8 mouse cellular contexts compared by ENCODE assay signal in the genomic region with DNA sequence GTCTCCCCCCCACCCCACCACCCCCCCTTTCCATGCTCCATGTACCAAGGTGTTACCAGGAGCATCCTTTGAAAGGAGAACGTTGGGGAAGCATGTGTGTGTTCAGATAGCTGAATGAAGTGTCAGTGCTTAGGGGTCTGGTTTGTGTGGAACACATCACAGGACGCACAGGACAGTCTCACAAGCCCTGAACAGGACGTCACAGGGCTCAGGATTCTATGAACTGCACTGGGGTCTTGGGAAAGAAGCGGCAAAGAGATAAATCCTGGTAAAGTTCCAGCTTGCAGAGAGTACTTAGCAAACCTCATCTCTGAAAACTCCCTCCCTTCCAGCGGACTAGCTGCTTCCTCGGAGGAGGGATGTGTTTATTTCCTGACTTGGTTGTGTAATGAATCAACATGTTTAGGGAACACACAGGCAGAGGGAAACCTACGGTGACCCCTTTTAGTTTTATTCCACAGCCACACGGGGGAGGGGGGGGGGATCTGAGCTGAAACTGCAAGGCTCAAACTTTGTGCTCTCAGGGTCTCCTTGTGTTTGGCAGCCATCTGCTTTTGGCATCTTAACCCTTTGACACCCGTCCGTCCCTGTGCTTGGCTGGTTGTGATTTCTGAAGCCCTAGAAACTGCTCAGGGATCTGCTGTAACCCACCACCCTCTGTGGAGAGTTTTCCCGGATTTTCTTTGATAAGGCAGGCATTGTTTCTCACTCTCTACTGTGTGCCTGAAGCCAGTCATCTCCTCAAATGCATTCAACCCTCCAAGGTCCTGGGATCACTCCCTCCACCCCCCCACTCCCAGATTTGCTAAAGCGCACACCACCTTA. TPM values are rescaled to one million over a fixed set of nuclear protein-coding genes. Genes with fewer than 3 reads are reported as not detected.
A peak's percentile ranks its signal among the peaks of the same experiment; 100 is the strongest.
DNase-seq lines count a peak whose midpoint lies in the region; ATAC-seq and TF ChIP-seq lines count a peak whose summit lies in the region.

No protein-coding gene starts in this region.

- DNase-seq in gastrocnemius, adult 2 months, result no peak
- no peak for DNase-seq in gastrocnemius, postnatal 4 days (ENCODE audit: low spot score in 2 of 2)
- peak; percentile 29 to 51 for DNase-seq in right cerebral cortex, adult 2 months (ENCODE audit: low spot score in 2 of 2)
- no peak for DNase-seq in right cerebral cortex, postnatal 4 days
- DNase-seq in limb, embryonic 11.5 days (ENCODE audit: low spot score), result peak; percentile 36
- DNase-seq in telencephalon, adult 2 months (ENCODE audit: low read depth, low spot score), result peak; percentile 32
- no peak for DNase-seq in spleen, postnatal 10 days (ENCODE audit: low spot score in 2 of 2)
- no peak for DNase-seq in frontal cortex, postnatal 25 days (ENCODE audit: low spot score in 2 of 2)

- peak overlapping the region; percentile 55 for H3K4me3 ChIP-seq in gastrocnemius, adult 2 months
- no peak overlapping the region for H3K4me3 ChIP-seq in limb, embryonic 11.5 days (ENCODE audit: low read depth, low read length)

- WGBS in limb, embryonic 11.5 days, result 4% methylated on average over 12 of the region's 12 CpGs

- ATAC-seq in limb, embryonic 11.5 days (ENCODE audit: insufficient number of reproducible peaks, low FRiP score, low TSS enrichment, low read depth), result peak; percentile 42; the same call in 1 of the 2 replicates

- intact Hi-C loops in gastrocnemius, adult 2 months (cut with DNase I), result no loop called here

- no peaks in the 10 kb centered on the region for H3K36me3 ChIP-seq in limb, embryonic 11.5 days (ENCODE audit: control insufficient read depth, insufficient read depth, low read length)

- no peaks in the 10 kb centered on the region for H3K9me3 ChIP-seq in limb, embryonic 11.5 days (ENCODE audit: control insufficient read depth, low read length)

- H3K9ac ChIP-seq in limb, embryonic 11.5 days (ENCODE audit: low read length), result no peak overlapping the region

- no peaks in the 10 kb centered on the region; the same call in 1 of the 2 replicates for H3K4me1 ChIP-seq in limb, embryonic 11.5 days (ENCODE audit: control insufficient read depth, insufficient read depth, low read length)

- H3K27ac ChIP-seq in gastrocnemius, adult 2 months, result no peak overlapping the region
- no peak overlapping the region for H3K27ac ChIP-seq in limb, embryonic 11.5 days (replicated peaks; ENCODE audit: low read depth, low read length)

- no peak for TF ChIP-seq CTCF in gastrocnemius, adult 2 months (IDR thresholded peaks at IDR 0.05)

- peak overlapping the region; percentile 55; the same call in 1 of the 2 replicates for H3K4me2 ChIP-seq in limb, embryonic 11.5 days (ENCODE audit: low read depth, severe bottlenecking)

- peaks cover 18% of the 10 kb centered on the region for H3K27me3 ChIP-seq in limb, embryonic 11.5 days (ENCODE audit: control insufficient read depth, insufficient read depth, low read length)

RNA-seq across cellular contexts. Expression of gene Lrrtm3, which starts 3.3 kb away (rescaled TPM):
- total RNA-seq in gastrocnemius, adult 2 months (2021), result under 1 TPM; 0.41 to 0.59 TPM
- total RNA-seq in gastrocnemius, postnatal 4 days (2021), result 1 to 10 TPM in 1 of 2 experiments, under 1 TPM in 1; 0.91 to 1.0 TPM
- 0.45 and 0.68 TPM in 2 replicates for polyA plus RNA-seq in limb, embryonic 11.5 days (2014; fragmentation: Nextera tagmentation; extraction: Ambion mirVana)

Comparison
In these comparisons a context has a peak if more than half of its experiments do, and no peak if none do; other contexts are left out.
1. DNase-seq: peak in right cerebral cortex, adult 2 months (2 of 2), limb, embryonic 11.5 days (single experiment) and telencephalon, adult 2 months (single experiment); none in gastrocnemius, adult 2 months (single experiment), gastrocnemius, postnatal 4 days (0 of 2), right cerebral cortex, postnatal 4 days (single experiment), spleen, postnatal 10 days (0 of 2) and frontal cortex, postnatal 25 days (0 of 2).